Mouse (Mus musculus) cerebellum, adult 18-20 months (tissue): ENCODE data around the gene Tarm1.
A peak's percentile ranks its signal among the peaks of the same experiment; 100 is the strongest.

Source experiments
- DNase-seq, 2 experiments: peaks; one replicate each; pipeline ENCODE4 v3.0.0; 2021

Tarm1 gene

GRCm38 (mm10) chr7:3502439-3502838, at the start of gene Tarm1:
Gene Tarm1, minus strand, starts transcription at chr7:3502624.
- DNase-seq, result no peak

- DNase-seq, result no peak
Measured at GRCm38 (mm10) chr7:3505913-3506312, 3.5 kb upstream of the Tarm1 start.

- DNase-seq, result no peak
Measured at GRCm38 (mm10) chr7:3500406-3500805, 2.0 kb downstream of the Tarm1 start.

GRCm38 (mm10) chr7:3481948-3482608, 20.3 kb downstream of the Tarm1 start:
- DNase-seq, result no peak

DNA sequence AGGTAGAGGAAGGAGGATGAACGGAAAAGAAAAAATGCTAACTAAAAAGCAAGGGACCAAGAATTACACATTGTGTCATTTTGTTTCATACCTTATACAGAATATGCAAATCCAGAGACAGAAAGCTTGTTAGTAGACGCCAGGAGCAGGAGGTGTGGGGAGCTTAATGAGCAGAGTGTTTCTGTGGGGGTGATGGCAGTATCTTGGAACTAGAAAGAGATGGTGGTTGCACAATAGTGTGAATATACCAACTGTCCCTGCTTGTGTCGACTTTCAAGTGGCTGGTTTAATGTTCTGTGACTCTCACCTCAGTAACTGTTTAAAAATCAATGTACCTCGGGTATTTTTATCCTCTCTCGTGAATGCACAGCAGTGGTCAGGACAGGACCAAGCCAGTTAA, 25.7 kb downstream of the Tarm1 start:
- no peak for DNase-seq

GRCm38 (mm10) chr7:3474291-3475080, 27.9 kb downstream of the Tarm1 start:
- no peak for DNase-seq

DNA sequence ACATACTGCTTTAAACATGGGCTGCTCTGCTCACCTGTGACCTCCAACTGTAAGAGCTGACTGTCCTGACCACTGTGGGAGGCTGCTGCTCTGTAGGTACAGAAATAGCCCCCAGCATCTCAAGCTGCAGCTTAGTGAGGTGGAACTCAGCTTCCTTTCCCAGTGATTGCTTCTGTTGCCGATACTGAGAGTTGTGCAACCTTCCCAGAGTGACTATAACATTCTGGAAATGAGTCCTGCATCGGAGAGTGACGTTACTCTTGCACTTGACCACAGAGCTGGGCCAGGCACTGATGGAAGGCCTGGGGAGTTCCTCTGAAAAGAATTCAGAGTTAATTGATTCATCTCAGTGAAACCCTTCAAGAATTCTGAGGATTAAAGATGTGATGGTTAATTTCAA, 29.6 kb downstream of the Tarm1 start:
- DNase-seq, result no peak

DNA sequence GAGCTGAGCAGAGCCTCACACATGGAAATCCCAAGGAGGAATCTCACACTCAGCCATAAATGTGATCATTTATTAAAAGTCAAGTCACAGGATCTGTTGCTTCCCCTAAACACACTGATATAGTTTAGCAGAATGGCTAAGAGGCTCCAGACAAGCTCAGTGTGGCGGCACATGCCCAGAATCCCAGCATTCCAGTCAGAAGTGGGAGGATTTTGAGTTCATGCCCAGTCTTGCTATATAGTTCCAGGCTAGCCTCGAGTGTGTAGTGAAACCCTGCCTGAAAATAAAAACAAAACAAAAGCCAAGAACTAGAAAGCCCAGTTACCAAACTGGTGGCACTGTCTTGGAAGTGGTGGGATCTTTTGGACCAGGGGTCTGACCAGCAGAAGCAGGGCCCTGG, 33.8 kb downstream of the Tarm1 start:
- DNase-seq, result no peak

GRCm38 (mm10) chr7:3463306-3463705, 39.1 kb downstream of the Tarm1 start:
- DNase-seq, result no peak

DNA sequence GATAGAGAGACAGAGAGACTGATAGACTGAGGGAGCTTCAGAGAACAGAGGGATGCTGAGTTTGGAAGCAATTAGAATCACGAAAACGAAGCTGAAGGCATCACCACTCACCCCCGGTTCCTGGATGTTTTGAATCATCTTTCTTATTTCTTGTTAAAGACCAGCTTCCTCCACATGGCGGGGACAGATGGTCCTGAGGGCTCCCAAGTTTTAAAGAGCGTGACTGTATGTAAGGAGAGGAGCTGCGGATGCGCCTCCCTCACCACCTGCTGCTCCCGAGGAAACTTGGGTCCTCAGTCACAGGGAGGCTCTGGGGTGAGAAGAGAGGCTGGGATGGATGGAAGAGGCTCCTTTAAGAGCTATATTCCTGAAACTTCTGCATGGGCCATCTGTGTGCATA, 42.2 kb downstream of the Tarm1 start:
- DNase-seq, result no peak

- DNase-seq, result no peak
Measured at GRCm38 (mm10) chr7:3457841-3458217, 44.6 kb downstream of the Tarm1 start.

DNA sequence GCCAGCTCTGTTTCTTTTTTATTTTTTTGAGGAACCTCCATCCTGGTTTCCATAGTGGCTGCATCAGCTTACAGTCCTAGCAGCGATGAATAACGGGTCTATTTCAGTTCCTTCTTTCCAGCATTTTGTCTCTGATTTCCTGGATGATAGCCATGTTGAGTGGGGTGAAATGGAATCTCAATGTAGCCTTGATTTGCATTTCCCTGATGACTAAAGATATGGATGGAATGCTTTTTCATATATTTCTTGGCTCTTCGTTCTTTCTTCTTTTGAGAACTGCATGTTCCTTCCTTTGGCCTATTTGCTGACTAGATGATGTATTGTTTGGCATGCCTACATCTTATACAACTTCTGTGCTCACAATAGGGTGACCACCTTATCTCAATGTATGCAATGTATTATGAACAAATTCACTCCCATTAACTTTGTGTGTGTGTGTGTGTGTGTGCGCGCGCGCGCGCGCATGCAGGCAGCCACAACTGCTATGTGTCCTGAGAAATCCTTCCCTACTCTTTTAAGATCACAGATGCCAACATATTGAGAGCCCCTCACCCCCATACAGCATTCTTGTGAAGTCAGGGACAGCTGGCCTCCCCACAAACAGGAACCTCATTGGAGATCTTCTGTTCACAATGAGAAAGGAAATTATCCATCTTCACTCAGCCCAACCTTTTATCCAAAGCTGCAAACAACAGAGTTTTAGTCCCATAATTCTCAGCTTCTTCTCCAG, 45.1 kb downstream of the Tarm1 start:
- DNase-seq, result no peak

- DNase-seq, result no peak
Measured at GRCm38 (mm10) chr7:3453486-3454183, 48.8 kb downstream of the Tarm1 start.

DNA sequence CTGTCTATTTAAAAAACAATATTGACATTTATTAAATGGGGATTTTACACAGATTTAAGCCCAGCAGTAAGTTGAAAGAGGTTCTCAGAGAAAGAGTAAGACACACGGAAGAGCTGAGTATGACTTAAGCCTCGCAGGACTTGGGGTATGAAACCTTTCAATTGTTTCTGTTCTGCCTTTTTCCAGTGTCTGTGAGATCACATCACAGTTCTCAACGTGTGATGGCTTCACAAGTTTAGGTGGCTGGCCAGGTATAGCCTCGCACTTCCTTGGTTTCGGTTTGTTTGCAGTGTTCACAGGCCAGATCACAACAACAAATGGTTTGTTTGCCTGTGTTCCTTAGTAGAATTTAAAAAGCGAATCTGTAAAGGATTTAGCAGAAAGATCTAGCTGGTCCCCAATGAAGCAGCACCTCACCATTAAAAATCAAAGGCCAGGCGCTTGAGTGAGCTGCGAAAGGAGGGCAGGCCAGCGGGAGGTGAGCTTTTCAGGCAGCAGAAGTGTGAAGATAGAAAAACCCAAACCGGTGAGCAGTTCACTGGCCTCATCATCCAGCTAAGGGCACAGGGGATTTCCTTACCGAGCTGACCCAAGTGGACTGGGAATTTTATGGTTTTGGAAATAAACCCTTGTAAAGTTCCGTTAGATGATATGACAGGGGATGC, 49.5 kb downstream of the Tarm1 start:
- DNase-seq, result no peak

DNA sequence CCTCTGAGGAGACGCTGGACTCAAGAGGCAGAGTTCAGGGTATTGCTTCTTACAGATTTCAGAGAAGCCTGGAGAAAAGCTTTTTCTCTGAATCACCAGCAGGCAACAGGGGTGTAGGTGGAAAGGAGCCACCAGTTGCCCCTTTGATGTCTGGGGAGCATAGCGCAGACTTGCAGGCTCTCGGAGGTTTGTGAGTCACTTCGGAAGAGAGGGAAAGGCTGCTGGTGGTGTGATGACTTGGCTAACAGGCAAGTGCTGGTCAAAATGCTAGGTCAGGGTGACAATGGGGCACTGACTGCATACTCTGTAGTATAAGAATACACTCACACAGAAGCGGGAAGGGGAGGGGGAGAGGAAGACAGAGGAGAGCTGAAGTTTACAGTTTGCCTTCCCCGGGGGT, 51.3 kb downstream of the Tarm1 start:
- no peak for DNase-seq

DNA sequence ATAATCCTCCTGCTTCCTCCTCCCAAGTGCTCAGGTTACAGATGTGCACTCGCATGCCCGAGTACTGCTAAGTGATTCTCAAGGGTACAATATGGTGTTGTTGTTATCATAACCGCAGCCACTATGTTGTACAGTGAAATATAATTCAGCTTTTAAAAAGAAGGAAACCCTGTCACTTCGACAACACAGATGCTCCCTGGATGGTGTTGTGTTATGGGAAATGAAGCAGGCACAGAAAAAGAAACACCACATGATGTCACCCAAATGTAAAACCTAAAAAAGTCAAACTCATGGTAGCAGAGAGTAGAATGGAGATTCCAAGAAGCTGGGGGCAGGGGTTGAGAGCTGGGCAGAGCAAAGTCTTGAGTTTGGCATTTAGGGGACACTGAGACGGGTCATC, 51.8 kb downstream of the Tarm1 start:
- DNase-seq, result no peak

- DNase-seq, result peak; percentile 57 to 80
Measured at GRCm38 (mm10) chr7:3448737-3449454, 53.5 kb downstream of the Tarm1 start.

GRCm38 (mm10) chr7:3447026-3447425, 55.4 kb downstream of the Tarm1 start:
- no peak for DNase-seq

DNA sequence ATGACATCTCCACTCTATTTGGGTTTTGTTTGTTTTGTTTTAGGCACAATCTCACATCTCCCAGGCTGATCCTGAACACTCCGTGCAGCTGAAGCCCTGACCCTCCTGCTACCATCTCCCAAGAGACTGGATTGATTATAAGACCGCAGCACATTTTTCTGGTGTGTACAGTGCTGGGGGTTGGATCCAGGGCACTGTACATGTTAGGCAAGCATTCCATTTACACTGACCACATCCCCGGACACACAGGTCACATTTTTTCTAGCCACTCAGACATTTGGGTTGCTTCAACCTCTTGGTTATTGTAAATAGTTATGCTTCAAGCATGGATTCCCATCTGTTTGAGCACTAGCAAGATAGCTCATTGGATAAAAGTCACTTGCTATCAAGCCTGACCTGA, 55.8 kb downstream of the Tarm1 start:
- no peak for DNase-seq

- DNase-seq, result no peak
Measured at GRCm38 (mm10) chr7:3444678-3445077, 57.7 kb downstream of the Tarm1 start.

GRCm38 (mm10) chr7:3442476-3443062, 59.9 kb downstream of the Tarm1 start:
- no peak for DNase-seq

- no peak for DNase-seq
Measured at GRCm38 (mm10) chr7:3440526-3440925, 61.9 kb downstream of the Tarm1 start.
